In the genomic region with DNA sequence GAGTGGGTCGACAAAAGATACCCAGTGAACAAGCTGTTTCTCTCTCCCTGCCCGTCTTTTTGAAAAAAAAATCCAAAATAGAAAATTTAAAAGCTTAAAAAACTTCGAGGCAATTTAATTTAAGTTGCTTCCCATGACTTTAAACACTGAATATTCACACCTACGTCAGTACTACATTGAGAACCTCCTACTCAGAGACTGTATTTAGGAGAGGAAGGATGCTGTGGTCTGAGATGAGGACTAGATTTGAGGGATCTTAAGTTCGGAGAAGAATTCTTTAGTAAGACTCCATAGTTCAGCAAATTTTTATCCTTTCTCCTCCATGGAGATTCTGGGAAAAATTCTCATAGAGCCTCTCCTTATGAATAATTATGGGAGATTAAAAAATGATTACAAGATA, we compare ENCODE assay signal across 22 mouse cellular contexts.
"Had no signal": no experiment of that assay in that cellular context is flagged by ENCODE, and none has a peak within 500 bp of the region (broad histone marks: within the 10 kb centered on the region; RNA-seq: fewer than 3 reads in every experiment).

No protein-coding gene starts in this region.

- H3K4me3 ChIP-seq: limb, embryonic 12.5 days; limb, embryonic 15.5 days; midbrain, embryonic 12.5 days; myocyte; neural tube, embryonic 13.5 days; stomach, embryonic 15.5 days had no signal

- DNase-seq: kidney, adult 18-20 months; kidney, adult 9 months; kidney, postnatal 14 days; kidney, postnatal 4 days; left cerebral cortex, postnatal 4 days; liver, postnatal 0 days; lung, embryonic 14.5 days; spleen, adult 18-20 months; thymus, adult 2 months; thymus, postnatal 14 days; thymus, postnatal 4 days had no signal

- H3K27ac ChIP-seq: limb, embryonic 12.5 days; limb, embryonic 15.5 days; liver, embryonic 14.5 days; macrophage; midbrain, embryonic 12.5 days; neural tube, embryonic 13.5 days; stomach, embryonic 15.5 days had no signal

- ATAC-seq: intestine, embryonic 16.5 days; liver, postnatal 0 days; lung, postnatal 0 days; midbrain, embryonic 16.5 days had no signal

- H3K4me1 ChIP-seq: limb, embryonic 12.5 days; limb, embryonic 15.5 days; midbrain, embryonic 12.5 days; neural tube, embryonic 13.5 days; stomach, embryonic 15.5 days had no signal
